Mouse (Mus musculus) E14TG2a.4 (cell line): ENCODE data around the gene Cdk13.

Experiments
- CTCF ChIP-seq: conservative IDR thresholded peaks from 2 replicates; pipeline ENCODE4 v1.5.1; 2014; ENCODE audit warnings: low read length
- NANOG ChIP-seq: IDR thresholded peaks from 2 replicates; pipeline ENCODE4 v1.6.1; 2014; ENCODE audit warnings: borderline replicate concordance, low read length, mixed read lengths

GRCm38 (mm10) chr13:17802880-17803279 is 2.0 kb downstream of the Cdk13 start:
- TF ChIP-seq CTCF (no peak), NANOG (no peak)
